Mouse (Mus musculus) v-Abl transformed pro-B cells (cell line): ENCODE results near the gene Rab3gap1.

Source experiments
- in situ Hi-C, 2 experiments: fragments of 400-800 bp; cut with MboI; formaldehyde crosslinking; loops; one replicate each; pipeline ENCODE4 v1.15.1; 2025; ENCODE audit not compliant: unreplicated experiment in 2 of 2

Gene Rab3gap1

GRCm38 (mm10) chr1:127975676-127976075, 107.1 kb downstream of the Rab3gap1 start:
- in situ Hi-C loops: no loop called here

GRCm38 (mm10) chr1:127976106-127976505, 107.5 kb downstream of the Rab3gap1 start:
- in situ Hi-C loops: no loop called here

GRCm38 (mm10) chr1:127978125-127978524, 109.6 kb downstream of the Rab3gap1 start:
- in situ Hi-C loops: no loop called here

DNA sequence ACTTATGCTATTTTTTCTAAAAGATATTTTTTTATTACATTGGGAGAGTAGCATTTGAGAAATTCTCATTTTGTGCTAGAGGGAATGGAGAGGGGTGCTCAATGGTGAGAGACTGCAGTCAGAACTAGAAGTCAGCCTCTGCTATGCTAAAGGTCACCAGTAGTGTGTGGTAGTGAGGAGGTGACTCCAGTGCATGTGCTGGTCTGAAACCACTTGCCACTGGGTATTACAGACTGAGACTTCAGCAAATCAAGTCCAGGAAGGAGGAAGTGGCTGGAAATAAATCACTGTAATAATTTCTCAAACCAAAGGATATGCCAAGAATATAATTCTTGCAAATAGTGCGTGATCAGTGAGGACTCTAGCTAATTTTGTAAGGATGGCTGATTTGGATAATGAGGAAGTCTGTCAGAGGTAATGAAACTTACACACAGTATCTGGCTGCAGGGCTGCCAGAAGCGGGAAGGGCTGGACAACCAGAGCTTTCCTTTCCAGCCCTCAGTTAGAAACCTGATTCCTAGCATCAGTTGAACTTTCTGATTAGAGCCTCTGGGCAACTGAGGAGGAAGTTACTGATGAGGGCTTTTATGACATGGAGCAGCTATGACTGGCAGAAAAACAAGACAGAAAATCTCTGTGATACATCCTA, 112.5 kb downstream of the Rab3gap1 start:
- in situ Hi-C loops: no loop called here

DNA sequence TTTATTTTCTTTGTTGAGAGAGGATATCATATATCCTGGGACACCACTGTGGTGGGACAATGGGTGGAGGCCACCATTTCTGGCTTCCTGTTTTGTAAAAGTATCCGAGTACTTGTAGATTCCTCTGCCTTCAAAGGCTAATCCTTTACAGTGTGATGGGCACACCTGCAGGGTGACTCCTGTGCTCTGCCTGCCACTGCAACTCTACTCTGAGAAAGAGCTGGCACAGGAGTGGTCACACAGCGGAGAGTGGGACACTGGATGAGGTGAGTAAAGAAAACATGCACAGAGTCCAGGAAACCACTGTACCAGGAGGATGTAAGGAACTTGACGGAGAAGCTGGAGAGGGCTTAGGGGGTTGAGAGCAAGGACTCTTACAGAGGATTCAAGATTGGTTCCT, 113.7 kb downstream of the Rab3gap1 start:
- in situ Hi-C loops: no loop called here

DNA sequence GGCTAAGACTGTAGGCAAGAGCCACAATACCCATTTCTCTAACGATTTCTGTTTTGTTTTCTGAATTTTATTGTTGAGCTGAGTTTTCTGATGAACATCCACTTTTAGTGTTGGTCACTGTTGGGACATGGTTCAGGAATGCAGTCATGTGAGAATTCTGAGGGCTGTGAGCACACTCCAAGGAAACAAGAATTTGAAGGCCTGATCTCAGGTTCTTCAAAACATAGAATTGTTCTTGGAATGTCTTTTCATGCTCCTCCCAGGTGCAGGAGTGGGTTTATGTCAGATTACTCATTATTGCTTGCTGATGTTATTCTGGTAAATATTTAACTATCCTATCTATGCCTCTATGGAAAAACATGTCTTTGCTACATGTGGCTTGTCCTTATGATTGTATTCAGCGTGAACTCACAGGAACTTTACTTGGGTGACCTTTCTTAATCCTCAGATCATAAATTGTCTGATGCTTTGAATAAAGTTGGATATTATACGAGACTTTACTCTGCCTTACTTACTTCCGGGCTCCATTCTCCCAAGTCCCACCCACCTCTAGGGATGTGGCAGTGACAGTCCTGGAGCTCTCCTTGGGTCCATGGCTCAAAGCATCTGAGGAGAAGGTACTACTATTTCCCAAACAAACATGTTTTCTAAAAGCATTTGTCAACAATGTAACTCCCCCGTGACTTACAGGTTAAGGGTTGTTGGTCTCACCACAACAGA, 114.9 kb downstream of the Rab3gap1 start:
- in situ Hi-C loops: no loop called here

GRCm38 (mm10) chr1:127985391-127985790, 116.8 kb downstream of the Rab3gap1 start:
- in situ Hi-C loops: no loop called here

- in situ Hi-C loops: no loop called here
These were observed 119.7 kb downstream of the Rab3gap1 start for GRCm38 (mm10) chr1:127988246-127988645.

- in situ Hi-C loops: no loop called here
These were observed 120.8 kb downstream of the Rab3gap1 start for GRCm38 (mm10) chr1:127989387-127989786.

DNA sequence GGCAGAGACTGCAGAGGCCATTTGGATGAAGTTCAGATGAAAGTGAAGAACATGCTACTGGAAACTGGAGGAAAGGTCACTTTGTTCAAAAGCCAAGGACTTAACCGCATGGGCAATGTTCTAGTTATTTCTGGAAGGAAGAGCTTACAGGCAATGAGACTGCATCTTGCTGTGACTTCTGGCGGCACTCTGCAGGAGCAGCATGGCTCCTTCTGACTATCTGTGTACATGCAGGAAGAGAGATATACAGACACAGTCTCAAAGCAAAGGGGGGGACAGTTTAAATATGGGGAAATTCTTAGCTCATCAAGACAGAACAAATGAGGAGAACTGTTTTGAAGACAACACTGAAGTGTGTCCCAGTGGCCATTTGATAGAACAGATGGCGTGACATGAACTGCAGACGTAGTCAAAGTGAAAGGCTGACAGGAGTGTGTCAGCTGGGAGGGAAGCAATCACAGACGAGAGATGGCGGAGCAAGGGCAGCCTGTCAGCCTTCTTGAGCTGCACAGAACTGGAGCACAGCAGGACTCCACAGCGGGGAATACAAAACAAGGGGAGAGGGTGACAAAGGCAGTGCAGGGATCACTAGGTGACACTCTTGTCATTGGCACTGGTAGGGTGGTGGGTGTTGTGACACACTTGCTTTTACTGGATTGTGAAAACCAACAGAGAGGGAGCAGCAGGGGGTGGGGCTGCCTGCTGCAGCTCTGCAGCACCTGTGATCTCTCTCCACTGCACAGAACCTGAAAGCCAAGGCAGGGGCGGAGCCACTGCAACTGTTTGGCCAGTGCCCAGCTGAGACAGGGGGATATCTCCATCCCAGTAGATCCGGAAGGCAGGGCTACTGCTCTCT, 121.5 kb downstream of the Rab3gap1 start:
- in situ Hi-C loops: no loop called here
